Mouse (Mus musculus): Measurements from ENCODE around the gene Carm1.
"Not testable (repeated sequence)": the region's sequence is repeated elsewhere in the genome, so short reads cannot be mapped to it uniquely, and the experiment has no call there.

Gene Carm1

DNA sequence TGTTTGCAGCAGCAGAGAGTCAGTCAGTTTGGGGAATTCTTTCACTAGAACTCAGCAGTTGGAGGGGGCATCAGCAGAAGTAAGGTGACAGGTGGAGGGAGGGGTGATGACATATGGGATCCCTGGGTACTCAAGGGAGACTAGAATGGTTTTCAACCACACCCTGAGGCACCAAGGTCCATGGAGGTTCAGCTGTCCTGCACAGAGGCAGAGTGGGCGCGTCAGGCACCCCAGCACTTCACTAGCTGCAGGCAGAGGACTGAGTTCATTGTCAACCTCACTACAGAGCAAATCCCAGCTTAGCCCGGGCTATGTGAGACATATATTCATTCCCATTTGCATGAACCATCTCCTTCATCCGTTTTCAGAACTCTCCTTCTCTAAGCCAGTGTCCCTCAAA lies 9.7 kb upstream of the Carm1 start:
- DNase-seq (ENCODE audit: low read depth, low spot score): no peak

- no peak for DNase-seq (ENCODE audit: low read depth, low spot score)
These were observed 6.5 kb upstream of the Carm1 start for GRCm38 (mm10) chr9:21539981-21540753.

DNA sequence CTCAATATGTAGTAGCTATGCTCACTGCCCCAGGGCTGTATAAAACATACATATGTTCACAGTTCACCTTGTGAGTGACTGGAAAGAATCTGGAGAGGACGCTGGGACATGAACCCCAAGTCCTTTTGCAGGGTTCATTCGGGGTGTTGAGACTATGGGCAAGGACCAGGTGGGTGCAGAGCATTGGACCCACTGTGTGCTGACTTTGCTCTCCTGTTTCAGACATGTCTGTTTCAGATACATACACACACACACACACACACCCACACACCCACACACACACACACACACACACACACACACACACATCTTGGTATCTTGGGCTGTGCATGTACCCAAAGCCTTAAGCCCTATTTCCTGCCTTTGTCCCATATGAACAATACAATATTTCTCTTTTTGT lies 4.7 kb upstream of the Carm1 start:
- not testable (repeated sequence) for DNase-seq (ENCODE audit: low read depth, low spot score)

DNA sequence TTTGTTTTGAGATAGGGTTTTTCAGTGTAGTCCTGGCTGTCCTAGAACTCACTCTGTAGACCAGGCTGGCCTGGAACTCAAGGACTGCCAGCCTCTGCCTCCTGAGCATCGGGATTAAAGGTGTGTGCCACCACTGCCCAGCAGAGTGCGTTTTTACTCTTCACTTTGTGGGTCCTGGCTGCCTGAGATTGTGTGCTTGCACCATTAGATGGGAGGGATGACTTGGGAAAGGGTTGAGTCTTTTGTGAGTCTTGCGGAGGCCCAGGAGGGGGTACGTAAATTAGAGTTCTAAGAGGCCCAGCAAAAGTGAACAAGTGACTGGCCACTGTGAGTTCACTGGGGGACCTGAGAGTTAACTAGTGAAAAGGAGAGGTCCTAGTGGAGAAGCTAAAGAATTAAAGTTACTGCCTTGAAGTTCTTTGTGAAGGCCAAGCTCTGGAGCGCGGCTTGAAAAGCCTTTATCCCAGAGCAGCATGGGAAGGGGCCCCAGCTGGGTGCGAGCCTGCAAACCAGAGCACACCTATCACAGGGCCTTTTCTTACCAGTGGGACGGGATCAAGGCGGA lies 1.3 kb upstream of the Carm1 start:
- DNase-seq (ENCODE audit: low read depth, low spot score): no peak

DNA sequence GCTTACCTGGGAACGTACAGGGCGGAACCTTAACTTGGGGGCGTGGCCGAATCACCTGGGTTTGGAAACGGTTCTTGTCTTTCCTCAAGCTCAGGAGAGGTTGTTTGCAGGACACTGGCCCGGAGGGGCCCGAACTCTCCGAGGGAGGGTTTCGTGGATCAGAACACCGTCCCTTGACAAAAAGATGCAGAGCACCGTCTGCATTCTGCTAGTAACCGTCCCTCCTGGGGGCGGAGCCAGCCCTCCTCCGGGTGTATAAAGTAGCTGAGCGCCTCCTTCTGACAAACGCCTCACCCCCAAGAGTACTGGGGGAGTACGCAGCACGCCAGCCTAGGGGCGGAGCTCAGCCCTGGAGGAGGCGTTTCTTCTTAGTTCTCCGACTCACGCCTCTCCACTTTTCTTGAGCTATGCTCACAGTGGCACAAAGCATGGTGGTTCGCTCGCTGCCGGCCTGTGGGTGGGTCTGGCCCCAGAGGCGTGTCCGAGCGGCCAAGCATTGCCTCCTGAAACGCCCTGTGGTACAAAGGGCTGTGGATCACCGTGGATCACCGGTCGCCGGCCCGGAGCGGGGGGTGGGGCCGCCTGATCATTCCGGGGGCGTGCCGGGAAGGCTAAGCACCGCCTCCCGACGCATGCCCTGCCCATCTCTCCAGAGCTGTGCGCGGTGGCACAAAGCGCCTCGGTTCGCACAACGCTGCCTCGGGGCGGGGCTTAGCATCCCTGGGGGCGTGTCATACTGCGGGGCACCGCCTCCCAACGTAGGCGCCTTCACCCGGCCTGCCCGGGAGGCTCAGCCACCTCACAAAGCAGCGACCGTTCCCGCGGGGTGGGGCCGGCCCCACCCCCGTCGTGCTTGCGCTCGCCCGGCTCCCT lies 542 bp upstream of the Carm1 start:
- peak; percentile 96 for DNase-seq (ENCODE audit: low read depth, low spot score)

DNA sequence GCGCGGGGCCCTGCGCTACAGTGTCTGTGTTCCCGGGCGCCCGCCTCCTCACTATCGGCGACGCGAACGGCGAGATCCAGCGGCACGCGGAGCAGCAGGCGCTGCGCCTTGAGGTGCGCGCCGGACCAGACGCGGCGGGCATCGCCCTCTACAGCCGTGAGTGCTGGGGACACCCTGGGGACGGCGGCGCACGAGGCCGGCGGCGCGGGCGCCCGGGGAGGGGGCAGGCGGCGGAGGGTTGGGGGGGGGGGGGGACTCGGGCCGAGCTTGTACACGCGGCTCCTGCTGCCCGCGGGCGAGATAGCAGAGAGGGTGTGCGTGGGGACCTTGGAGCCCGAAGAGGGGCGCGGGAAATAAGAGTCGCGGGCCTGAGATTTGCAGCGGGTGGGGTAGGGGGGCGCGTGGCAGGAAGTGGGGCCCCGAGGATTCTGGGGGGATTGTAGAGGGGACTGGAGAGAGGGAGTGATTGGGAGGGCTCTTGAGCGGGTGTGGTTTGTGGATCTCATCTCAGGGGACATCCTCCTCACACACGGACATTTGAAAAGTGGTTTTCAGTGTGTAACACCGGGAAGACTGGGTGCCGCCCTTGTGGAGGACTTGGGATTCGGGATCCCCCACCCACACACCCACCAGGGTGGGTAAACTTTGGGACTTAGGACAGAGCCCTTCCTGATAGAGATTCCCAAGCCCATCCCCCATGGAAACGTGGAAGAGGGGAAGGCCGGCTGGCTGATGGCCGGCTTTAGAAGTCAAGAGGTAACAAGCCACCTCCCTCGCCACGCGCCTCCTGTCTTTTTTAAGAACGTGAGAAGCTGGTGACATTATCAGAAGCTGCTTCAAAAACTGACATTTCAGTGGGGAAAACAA lies 614 bp downstream of the Carm1 start:
- no peak for DNase-seq (ENCODE audit: low read depth, low spot score)

DNA sequence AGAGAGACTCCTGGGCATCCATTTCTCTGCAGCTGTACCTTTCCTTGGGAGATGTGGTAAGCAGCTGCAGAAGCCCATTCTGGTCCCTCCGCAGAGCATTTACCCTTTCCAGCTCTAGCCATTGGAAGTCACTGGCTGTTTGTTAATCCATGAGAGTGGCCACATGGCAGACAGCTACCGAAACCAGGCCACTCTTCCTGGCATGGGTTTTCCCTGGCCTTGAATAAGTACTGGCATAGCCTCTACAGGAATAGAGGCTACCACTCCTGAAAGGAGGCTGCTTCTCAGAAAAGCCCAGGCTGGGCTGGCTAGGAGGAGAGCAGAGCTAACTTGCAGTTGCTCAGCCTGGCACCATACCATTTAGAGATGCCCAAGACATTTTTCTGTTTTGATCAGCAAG lies 4.4 kb downstream of the Carm1 start:
- DNase-seq (ENCODE audit: low read depth, low spot score): no peak

DNA sequence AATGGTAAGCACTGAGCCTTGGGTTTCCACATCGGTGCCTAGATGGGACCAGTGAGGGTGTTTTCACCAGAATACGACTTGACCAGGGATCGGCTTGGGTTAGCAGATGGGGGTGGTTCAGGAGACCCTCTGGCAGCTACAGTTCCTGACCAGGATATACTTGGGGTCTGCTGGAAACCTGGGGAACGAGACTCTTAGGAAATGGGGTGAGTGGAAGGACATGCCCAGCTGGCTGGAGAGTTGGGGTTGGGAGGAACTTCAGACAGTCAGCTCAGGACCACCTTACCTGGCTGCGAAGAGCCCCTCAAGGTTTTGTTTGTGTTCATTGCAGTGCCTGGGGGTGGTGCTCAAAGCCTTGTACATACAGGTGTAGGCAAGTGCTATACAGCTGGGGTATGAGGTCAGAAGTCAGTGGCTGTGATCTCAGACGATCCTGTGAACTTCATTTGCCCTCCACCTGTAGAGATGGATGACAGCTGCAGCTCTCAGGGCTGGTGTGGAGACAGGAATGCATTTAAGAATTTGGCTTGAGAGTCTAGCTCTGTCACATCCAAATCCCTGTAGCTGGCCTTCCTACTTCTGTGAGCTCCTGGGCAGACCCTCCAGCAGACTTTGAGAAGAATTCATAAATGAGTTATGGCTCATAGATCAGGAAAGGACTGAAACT lies 7.0 kb downstream of the Carm1 start:
- no peak for DNase-seq (ENCODE audit: low read depth, low spot score)

- DNase-seq (ENCODE audit: low read depth, low spot score): no peak
These were observed 8.6 kb downstream of the Carm1 start for GRCm38 (mm10) chr9:21555198-21555742.

DNA sequence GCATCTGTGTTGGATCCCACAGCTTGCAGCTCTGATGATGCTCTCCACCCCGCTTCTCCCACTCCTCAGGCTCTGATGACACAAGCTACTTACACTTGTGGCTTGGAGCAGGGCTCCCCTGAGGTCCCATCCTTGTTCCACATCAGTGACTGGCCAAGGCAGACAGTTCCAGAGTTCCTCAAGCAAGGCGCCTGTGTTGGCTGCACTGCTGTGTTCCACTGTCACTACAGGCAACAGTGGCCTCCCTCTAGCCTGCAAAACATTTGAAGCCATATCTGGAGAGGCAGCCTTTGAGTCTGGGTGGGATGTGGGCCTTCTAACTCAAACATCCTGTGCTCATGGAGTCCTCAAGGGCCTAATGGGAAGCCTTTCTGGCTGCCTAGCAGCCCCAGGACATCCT lies 10.3 kb downstream of the Carm1 start:
- no peak for DNase-seq (ENCODE audit: low read depth, low spot score)

DNA sequence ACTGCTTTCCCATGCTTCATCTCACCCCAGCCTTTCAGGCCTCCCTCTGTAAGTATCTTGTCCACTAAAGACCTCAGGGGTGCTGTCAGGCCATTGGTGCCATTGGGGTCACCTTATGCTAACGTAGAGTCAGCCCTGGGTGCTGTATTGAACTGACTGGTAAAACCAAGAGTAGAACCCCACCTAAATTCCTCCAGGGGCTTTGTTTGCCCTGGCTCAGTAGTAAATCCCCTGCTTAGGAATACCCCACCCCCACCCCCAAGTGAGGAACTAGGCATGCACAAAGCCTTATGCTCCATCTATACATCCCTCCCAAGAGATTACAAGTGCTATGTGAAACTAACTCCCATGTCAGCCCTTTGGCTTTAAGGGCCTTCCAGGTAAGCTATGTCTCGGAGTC lies 10.9 kb downstream of the Carm1 start:
- no peak for DNase-seq (ENCODE audit: low read depth, low spot score)

GRCm38 (mm10) chr9:21558366-21558765 lies 11.7 kb downstream of the Carm1 start:
- no peak for DNase-seq (ENCODE audit: low read depth, low spot score)

DNA sequence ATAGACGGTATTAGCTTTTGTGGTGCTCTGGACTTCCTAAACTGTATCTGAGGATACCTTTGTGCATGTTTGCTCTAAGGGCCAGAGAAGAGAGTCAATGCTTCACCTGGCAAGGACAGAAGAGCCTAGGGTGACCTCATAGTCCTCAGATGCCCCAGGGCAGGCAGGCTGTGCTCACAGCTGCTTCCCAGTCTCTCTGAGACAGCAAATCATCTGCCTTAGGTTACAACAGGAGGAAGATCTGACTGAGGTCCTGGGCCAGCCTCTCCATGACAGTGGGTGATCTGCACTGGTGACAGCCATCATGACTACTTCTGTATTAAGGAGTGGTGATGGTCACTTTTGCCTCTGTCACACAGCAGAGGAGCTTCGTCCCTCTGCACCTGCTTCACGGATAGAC lies 12.5 kb downstream of the Carm1 start:
- no peak for DNase-seq (ENCODE audit: low read depth, low spot score)

DNA sequence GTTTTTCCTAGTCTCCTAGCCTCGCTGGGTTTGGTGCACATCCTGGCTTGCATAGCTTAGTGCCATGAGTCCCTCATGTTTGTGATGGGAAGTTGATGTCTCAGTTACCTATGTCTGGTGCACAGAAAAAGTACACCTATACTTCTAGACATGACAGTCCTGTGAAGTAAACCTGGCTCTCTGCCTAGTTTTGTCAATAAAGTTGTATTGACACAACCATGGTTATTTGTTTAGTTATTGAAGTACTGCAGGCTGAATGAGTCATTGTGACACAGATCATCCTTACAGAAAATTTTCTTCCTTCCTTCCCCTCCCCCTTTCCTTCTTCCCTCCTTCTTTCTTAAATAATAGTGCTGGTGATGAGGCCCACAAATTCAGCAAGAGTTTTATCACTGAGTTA lies 17.7 kb downstream of the Carm1 start:
- no peak for DNase-seq (ENCODE audit: low read depth, low spot score)

DNA sequence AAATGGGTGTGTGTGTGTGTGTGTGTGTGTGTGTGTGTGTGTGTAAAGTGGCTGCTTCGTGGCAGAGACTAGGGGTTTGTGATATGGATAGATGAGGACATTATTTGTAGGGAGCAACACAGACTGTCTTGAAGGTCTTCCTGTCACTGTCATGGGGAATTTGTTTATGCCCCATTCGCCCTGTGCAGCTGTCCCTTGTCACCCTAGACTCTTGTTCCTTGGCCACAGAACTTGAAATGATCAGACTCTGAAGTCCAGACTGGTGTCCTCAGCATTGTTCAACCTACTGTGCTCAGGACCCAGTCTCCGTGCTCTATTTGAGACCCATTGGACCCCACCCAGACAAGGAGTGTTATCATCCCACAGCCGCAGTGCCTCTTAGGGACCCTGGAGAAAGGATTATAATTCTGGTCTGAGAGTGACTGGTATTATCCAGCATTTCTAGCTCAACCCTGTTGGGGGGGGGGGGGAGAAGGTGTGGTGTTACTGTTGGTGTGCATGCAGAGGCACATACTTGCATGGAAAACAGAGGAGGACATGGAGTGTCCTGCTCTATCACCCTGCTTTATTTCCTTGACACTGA lies 18.4 kb downstream of the Carm1 start:
- no peak for DNase-seq (ENCODE audit: low read depth, low spot score)

GRCm38 (mm10) chr9:21566538-21566937 lies 19.8 kb downstream of the Carm1 start:
- DNase-seq (ENCODE audit: low read depth, low spot score): no peak

DNA sequence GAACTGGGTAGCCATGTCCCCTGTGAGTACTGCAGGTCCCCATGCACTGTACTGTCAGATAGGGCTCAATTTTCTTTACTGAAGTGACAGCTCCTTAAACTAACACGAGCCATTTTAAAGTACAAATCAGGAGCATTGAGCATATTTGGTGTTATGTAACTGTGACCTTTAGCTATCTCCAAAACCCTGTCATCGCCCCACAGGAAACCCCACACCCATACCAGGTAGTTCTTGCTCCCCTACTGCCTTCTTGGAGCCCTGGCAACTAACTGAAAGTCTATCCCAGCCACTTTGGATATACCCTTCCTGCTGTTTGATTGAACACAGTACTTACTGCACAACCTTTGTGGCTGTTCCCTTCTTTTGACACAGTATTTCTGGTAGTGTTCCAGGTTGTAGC lies 20.4 kb downstream of the Carm1 start:
- no peak for DNase-seq (ENCODE audit: low read depth, low spot score)

DNA sequence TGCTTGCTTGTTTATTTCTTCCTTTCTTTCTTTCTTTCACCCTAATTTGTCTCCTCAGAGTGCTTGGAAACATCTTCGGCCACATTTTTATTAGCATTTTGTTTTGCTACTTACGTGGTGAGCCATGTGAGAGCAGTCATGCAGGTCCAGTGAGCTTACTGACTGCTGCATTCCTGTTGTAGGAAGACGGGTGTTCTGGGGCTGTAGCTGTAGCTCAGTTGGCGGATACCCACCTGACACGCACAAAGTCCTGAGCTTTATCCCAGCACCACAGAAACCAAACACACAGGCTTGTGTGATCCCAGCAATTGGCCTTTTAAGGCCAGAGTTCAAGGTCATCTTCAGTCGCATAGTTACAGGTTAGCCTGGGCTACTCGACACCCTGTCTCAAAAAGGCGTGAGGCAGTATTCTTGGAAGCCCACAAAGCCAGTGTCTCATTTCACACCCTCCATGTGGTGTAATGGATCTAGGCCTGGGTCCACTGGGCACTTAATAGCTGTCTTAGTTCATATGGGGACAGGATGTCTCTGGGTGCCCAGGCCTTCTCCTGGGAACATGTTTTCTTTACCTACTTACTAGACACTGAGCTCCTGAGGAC lies 22.1 kb downstream of the Carm1 start:
- DNase-seq (ENCODE audit: low read depth, low spot score): no peak

DNA sequence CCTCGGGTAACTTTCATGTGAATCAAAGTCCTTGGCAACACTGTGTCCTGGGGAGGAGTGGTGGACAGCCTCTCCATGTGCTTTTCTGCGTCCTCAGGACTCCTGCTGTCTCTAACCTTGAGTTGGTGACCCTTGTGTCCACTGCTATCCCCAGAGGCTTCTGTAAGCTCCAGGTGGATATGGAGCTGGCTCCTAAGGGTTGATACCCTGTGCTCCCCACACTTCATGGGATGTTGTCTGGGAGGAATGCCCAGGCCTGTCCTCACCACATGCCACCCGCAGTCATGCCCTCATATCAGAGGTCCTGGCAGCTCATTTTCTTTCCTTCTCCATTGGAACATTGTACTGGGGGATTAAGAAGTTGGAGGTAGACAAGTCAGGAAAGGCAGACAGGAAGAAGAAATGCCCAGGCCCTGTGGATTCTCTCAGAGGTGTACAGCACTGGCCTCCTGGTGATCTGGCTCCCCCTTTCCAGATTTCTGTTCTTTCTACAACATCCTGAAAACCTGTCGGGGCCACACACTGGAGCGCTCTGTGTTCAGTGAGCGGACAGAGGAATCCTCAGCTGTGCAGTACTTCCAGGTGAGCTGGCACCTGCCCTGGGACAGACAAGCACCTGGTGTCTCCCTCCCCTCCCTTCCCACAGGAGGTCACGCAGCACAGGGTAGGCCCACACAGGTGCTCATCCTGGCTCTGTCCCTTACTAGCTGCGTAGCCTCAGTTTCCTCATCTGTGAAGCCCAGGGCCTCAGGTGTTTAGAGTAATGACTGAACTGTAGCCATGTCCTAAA lies 27.5 kb downstream of the Carm1 start:
- DNase-seq (ENCODE audit: low read depth, low spot score): no peak

All from brain, embryonic 18.5 days (tissue).